Mouse (Mus musculus): ENCODE measurements around the gene Pde1a. TPM values are rescaled to one million over a fixed set of nuclear protein-coding genes. Genes with fewer than 3 reads are reported as not detected.

Gene Pde1a
- polyA plus RNA-seq, 1 experiment: not detected

GRCm38 (mm10) chr2:79891760-79892570, 237.3 kb downstream of the Pde1a start:
- no peaks in the 10 kb centered on the region for H3K79me3 ChIP-seq (ENCODE audit: low read depth)
- no peak overlapping the region for H3ac ChIP-seq (ENCODE audit: control insufficient read depth, insufficient read length, low read depth)
- no peaks in the 10 kb centered on the region for H3K27me3 ChIP-seq (ENCODE audit: control insufficient read depth, insufficient read depth, insufficient read length)
- H3K4me3 ChIP-seq (ENCODE audit: insufficient read depth, poor library complexity, severe bottlenecking): no peak overlapping the region
- H3K36me3 ChIP-seq (ENCODE audit: control insufficient read depth, insufficient read depth): no peaks in the 10 kb centered on the region
- H3K79me2 ChIP-seq (ENCODE audit: control insufficient read depth, insufficient read depth): no peaks in the 10 kb centered on the region
- no peak for TF ChIP-seq MAX (IDR thresholded peaks at IDR 0.05)
- TF ChIP-seq MYOG (IDR thresholded peaks at IDR 0.05; ENCODE audit: control insufficient read depth, extremely low read depth, insufficient read length): no peak
- TF ChIP-seq CTCF (IDR thresholded peaks at IDR 0.05; ENCODE audit: control insufficient read depth, insufficient read depth, insufficient read length): no peak
- TF ChIP-seq USF1 (IDR thresholded peaks at IDR 0.05; ENCODE audit: low read depth): no peak

DNA sequence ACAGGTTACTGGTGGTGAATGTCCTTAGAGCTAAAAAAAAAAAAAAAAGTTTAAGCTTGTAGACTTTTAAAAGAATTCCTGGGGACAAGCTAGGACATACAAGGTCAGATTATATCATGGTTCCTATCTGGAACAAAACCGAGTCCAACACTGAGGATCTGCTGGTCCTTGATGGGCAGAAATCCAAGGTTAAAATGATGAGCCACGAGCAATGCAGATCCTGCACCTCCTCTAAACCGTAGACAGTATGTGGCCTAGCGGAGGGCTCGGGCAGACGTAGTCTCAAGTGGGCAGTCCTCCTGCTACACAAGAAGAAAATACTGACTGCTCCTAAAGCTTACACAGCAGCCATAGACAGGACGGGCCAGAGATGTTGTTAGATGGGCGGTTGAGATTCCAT, 238.5 kb downstream of the Pde1a start:
- TF ChIP-seq MYOD1 (IDR thresholded peaks at IDR 0.05; ENCODE audit: control insufficient read depth, insufficient read length, low read depth): no peak
- no peak for TF ChIP-seq CEBPB (IDR thresholded peaks at IDR 0.05; ENCODE audit: low read depth)
- TF ChIP-seq CTCF (IDR thresholded peaks at IDR 0.05; ENCODE audit: control insufficient read depth, insufficient read depth, insufficient read length): no peak
- TF ChIP-seq USF1 (IDR thresholded peaks at IDR 0.05; ENCODE audit: low read depth): no peak
- no peak for TF ChIP-seq MYOG (IDR thresholded peaks at IDR 0.05; ENCODE audit: control insufficient read depth, extremely low read depth, insufficient read length)
- no peak for TF ChIP-seq MAX (IDR thresholded peaks at IDR 0.05)
- no peak for TF ChIP-seq FOSL1 (IDR thresholded peaks at IDR 0.05; ENCODE audit: insufficient read depth, low read length, poor library complexity, severe bottlenecking)
- Histone ChIP-seq H3K79me3 (ENCODE audit: low read depth) (no peaks in the 10 kb centered on the region), H3K27me3 (ENCODE audit: control insufficient read depth, insufficient read depth, insufficient read length) (no peaks in the 10 kb centered on the region)

GRCm38 (mm10) chr2:79883631-79884350, 245.5 kb downstream of the Pde1a start:
- no peaks in the 10 kb centered on the region for H3K36me3 ChIP-seq (ENCODE audit: control insufficient read depth, insufficient read depth)
- H3K27me3 ChIP-seq (ENCODE audit: control insufficient read depth, insufficient read depth, insufficient read length): no peaks in the 10 kb centered on the region
- TF ChIP-seq USF1 (IDR thresholded peaks at IDR 0.05; ENCODE audit: low read depth) (no peak), CTCF (IDR thresholded peaks at IDR 0.05; ENCODE audit: control insufficient read depth, insufficient read depth, insufficient read length) (no peak), MYOD1 (IDR thresholded peaks at IDR 0.05; ENCODE audit: control insufficient read depth, insufficient read length, low read depth) (no peak), MYOG (IDR thresholded peaks at IDR 0.05; ENCODE audit: control insufficient read depth, extremely low read depth, insufficient read length) (no peak), CEBPB (IDR thresholded peaks at IDR 0.05; ENCODE audit: low read depth) (no peak), FOSL1 (IDR thresholded peaks at IDR 0.05; ENCODE audit: insufficient read depth, low read length, poor library complexity, severe bottlenecking) (no peak), MAX (IDR thresholded peaks at IDR 0.05) (no peak)
- H3K4me3 ChIP-seq (ENCODE audit: insufficient read depth, poor library complexity, severe bottlenecking): no peak overlapping the region
- H3K79me3 ChIP-seq (ENCODE audit: low read depth): no peaks in the 10 kb centered on the region
- no peaks in the 10 kb centered on the region for H3K79me2 ChIP-seq (ENCODE audit: control insufficient read depth, insufficient read depth)
- no peak overlapping the region for H3ac ChIP-seq (ENCODE audit: control insufficient read depth, insufficient read length, low read depth)

More for the DNA sequence above, 238.5 kb downstream of the Pde1a start:
- H3K79me2 ChIP-seq (ENCODE audit: control insufficient read depth, insufficient read depth): no peaks in the 10 kb centered on the region
- no peak overlapping the region for H3K4me3 ChIP-seq (ENCODE audit: insufficient read depth, poor library complexity, severe bottlenecking)
- H3ac ChIP-seq (ENCODE audit: control insufficient read depth, insufficient read length, low read depth): no peak overlapping the region
- H3K36me3 ChIP-seq (ENCODE audit: control insufficient read depth, insufficient read depth): no peaks in the 10 kb centered on the region

- H3K79me2 ChIP-seq (ENCODE audit: control insufficient read depth, insufficient read depth): no peaks in the 10 kb centered on the region
- no peaks in the 10 kb centered on the region for H3K79me3 ChIP-seq (ENCODE audit: low read depth)
- no peaks in the 10 kb centered on the region for H3K36me3 ChIP-seq (ENCODE audit: control insufficient read depth, insufficient read depth)
- no peaks in the 10 kb centered on the region for H3K27me3 ChIP-seq (ENCODE audit: control insufficient read depth, insufficient read depth, insufficient read length)
- no peak for TF ChIP-seq FOSL1 (IDR thresholded peaks at IDR 0.05; ENCODE audit: insufficient read depth, low read length, poor library complexity, severe bottlenecking)
- TF ChIP-seq CEBPB (IDR thresholded peaks at IDR 0.05; ENCODE audit: low read depth): no peak
- TF ChIP-seq MYOG (IDR thresholded peaks at IDR 0.05; ENCODE audit: control insufficient read depth, extremely low read depth, insufficient read length): no peak
- no peak for TF ChIP-seq CTCF (IDR thresholded peaks at IDR 0.05; ENCODE audit: control insufficient read depth, insufficient read depth, insufficient read length)
- no peak for TF ChIP-seq MYOD1 (IDR thresholded peaks at IDR 0.05; ENCODE audit: control insufficient read depth, insufficient read length, low read depth)
- TF ChIP-seq USF1 (IDR thresholded peaks at IDR 0.05; ENCODE audit: low read depth): no peak
- TF ChIP-seq MAX (IDR thresholded peaks at IDR 0.05): no peak
- H3ac ChIP-seq (ENCODE audit: control insufficient read depth, insufficient read length, low read depth): no peak overlapping the region
- H3K4me3 ChIP-seq (ENCODE audit: insufficient read depth, poor library complexity, severe bottlenecking): no peak overlapping the region
These were observed 246.0 kb downstream of the Pde1a start for GRCm38 (mm10) chr2:79883210-79883609.

- Histone ChIP-seq H3K4me3 (ENCODE audit: insufficient read depth, poor library complexity, severe bottlenecking) (no peak overlapping the region), H3ac (ENCODE audit: control insufficient read depth, insufficient read length, low read depth) (no peak overlapping the region), H3K36me3 (ENCODE audit: control insufficient read depth, insufficient read depth) (no peaks in the 10 kb centered on the region), H3K27me3 (ENCODE audit: control insufficient read depth, insufficient read depth, insufficient read length) (no peaks in the 10 kb centered on the region), H3K79me3 (ENCODE audit: low read depth) (no peaks in the 10 kb centered on the region), H3K79me2 (ENCODE audit: control insufficient read depth, insufficient read depth) (no peaks in the 10 kb centered on the region)
- no peak for TF ChIP-seq FOSL1 (IDR thresholded peaks at IDR 0.05; ENCODE audit: insufficient read depth, low read length, poor library complexity, severe bottlenecking)
- TF ChIP-seq MYOG (IDR thresholded peaks at IDR 0.05; ENCODE audit: control insufficient read depth, extremely low read depth, insufficient read length): no peak
- TF ChIP-seq CEBPB (IDR thresholded peaks at IDR 0.05; ENCODE audit: low read depth): no peak
- TF ChIP-seq CTCF (IDR thresholded peaks at IDR 0.05; ENCODE audit: control insufficient read depth, insufficient read depth, insufficient read length): peak; percentile 40
- no peak for TF ChIP-seq MYOD1 (IDR thresholded peaks at IDR 0.05; ENCODE audit: control insufficient read depth, insufficient read length, low read depth)
- no peak for TF ChIP-seq USF1 (IDR thresholded peaks at IDR 0.05; ENCODE audit: low read depth)
- TF ChIP-seq MAX (IDR thresholded peaks at IDR 0.05): no peak
These were observed 263.8 kb downstream of the Pde1a start for GRCm38 (mm10) chr2:79865275-79865999.
